Mouse (Mus musculus): ENCODE measurements at regions not wholly inside any gene's neighbourhood (a gene's known extent, or its start where the extent isn't known, plus 50 kb on each side); places are given as distances from the start of the nearest gene placed in this dataset.

DNA sequence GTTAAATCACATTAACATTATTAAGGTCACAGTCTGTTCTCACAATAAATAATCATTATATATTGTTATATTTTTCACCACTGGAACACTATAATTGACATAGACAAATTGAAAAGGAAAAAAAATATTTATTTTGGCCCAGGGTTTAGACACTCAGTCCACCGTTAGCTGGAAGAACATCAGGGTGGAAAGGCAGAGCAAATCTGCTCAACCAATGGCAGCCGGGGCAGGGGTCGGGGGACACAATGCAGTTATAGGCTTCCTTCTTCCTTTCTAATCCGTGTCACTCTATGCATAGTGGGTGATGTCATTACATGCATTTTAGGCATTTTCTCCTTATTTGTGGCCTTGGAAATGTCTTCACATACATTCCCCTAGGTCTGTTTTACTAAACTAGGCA lies 552.8 kb upstream of the Tenm3 start:
- DNase-seq = no peak

DNA sequence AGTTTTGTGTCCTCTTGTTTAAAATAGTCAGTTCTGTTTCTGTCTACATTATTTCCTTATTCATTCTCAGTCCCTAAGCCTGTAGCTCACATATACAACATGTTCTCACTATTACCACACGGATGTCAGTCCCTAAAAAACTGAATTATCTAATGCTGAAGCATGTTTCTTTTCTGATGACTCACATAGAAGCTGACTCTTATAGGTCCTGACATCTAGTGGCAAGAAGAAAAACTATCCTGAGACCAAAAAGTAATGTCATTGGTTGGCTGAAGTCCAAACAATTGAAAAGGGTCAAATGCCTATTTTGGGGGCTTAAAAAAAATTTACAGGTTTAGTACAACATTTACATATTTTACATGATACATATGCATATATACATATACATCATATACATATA lies 551.3 kb upstream of the Tenm3 start:
- no peak for DNase-seq

GRCm38 (mm10) chr8:49389525-49389924 lies 545.8 kb upstream of the Tenm3 start:
- DNase-seq = no peak

DNA sequence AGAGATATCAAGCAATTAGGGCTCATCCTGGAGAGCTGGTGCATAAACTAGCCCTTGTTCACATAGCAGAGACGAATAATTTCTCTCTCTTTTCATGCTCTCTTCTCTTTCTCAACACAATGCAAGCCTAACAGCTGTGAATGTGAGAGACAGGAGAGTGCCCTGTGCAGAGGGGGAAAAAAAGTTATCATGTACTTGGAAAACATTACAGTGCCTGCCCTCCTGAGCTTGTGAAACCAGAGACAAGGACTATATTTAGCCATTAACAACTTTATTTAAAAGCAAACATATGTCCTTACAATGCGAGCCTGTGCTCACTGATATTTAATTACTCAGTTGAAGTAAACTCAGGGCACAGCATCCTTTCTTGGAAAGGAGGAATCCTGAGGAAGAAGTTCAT lies 543.8 kb upstream of the Tenm3 start:
- no peak for DNase-seq

DNA sequence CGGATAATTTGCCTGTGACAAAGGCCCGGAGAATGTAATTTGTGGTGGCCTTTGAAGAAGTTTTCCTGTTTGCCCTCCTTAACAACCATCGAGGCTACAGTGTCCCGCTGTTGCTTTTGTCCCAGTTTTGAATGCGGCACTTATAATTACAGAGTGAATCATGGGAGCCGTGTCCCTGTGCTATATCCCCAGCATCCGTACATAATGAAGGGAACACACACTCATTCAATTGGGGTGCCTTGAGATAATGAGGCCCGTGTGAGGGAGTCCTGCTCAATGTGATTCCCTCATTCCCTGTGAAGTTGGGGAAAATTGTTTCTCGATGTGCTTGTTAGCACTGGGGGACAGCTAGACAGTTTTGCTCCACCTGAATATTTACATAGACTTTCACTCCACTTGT lies 528.9 kb upstream of the Tenm3 start:
- no peak for DNase-seq

DNA sequence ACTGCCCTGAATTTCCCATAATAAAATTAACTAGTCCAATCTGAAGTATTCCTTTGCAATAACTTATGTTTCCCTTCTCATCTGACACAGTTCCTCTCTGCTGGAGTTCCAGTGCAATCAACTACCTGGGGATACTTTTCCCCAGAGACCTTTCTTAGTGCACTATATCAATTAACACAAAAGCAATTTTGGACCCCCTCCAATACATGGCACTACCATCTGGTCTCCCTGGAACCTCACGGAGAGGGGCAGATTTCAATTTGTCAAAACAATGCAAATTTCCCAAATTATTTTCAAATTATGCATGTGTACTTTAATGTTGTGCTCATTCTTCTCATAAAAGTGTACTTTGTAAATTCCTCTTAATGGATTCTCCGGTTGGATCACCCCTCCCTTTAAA lies 518.9 kb upstream of the Tenm3 start:
- no peak for DNase-seq

- no peak for DNase-seq
Observed at GRCm38 (mm10) chr8:49361443-49361842, 517.7 kb upstream of the Tenm3 start.

DNA sequence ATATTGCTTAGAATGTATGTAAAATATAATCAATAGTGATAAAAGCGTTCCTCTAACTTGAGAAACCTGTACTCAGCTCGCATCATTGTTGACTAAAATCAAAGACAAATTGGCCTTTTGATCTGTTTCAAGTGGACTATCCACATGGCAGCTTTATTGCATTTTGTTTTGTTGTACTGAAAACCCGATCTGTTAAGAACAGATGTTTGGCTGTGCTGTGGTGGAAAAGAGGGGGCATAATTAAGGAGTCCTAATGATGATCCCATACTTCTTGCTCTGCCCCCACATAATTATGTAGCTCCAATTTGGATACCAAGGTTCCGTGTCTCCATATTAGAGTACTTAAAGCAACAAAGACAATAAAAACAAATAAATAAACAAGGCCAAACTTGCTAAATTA lies 516.4 kb upstream of the Tenm3 start:
- no peak for DNase-seq

DNA sequence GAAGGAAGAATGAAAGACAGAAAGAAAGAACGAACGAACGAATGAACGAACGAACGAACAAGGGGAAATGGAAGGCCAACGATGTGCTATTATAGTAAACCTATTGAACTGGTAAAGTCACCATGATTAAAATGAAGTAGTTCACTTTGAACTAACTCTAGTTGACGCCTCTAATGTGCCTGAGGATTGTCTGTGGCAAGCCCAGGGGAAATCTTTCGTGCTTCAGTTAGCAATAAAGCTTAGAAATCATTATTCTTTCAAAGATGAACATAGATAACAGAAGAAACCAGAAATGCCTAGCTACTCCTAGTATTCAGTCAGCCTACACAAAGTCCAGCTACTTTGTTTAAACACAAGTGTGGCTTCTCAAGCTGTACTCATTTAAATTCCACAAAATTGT lies 515.9 kb upstream of the Tenm3 start:
- DNase-seq = no peak

DNA sequence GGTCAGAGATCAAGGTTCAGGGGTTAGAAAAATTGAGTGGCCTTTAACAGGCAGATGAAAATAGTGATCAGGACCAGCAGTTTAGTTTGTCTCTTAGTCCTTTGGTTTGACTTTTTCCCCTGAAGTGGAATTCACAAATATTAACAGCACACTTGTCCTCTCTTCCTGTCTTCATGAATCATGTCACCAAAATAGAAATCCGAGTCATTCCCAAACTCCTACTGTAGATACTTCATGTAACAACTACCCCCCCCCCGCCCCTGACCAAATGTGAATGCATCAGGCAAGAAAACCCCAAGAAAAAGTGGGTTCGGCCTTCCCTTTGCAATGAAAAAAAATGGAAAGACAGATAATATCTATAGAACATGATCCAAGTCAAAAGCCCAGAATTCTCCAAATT lies 504.9 kb upstream of the Tenm3 start:
- DNase-seq = no peak

DNA sequence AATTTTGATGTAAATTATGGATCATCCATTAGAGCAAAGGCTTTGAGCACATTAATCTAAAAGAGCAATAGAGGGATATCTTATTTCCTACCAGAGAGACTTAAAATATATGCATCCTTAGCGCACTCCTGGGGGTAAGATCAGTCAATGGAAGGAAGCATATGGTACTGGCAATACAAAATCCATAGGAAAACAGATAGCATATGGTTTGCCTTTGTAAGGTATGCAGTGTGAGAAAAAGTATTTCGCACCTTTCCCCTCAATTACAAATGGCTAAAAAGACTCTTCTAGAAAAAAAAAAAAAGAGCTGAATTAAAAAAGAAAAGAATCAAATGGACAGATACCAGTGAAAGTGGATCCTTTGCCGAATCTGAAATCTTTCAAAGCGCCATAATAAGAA lies 495.0 kb upstream of the Tenm3 start:
- no peak for DNase-seq

DNA sequence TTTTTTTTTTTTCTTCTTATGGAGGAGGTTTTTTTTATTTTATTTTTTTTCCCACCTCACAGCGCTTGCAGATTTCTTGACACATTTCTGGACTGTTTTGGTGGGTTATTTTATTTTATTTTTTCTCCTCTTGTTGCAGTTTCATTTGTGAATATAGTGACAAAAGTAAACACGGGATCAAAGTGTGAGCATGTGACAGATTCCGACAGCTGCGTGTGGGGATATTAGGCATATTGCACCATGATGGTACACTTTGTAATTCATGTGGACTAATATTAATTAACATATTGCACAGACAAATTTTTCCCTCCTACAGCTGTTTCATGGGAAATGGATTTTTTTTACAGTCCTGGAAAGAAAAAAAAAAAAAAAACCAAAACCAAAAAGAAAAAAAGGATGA lies 483.2 kb upstream of the Tenm3 start:
- DNase-seq = no peak

- DNase-seq = no peak
Observed at GRCm38 (mm10) chr8:49321404-49321803, 477.7 kb upstream of the Tenm3 start.

- DNase-seq = no peak
Observed at GRCm38 (mm10) chr8:49313483-49314278, 469.9 kb upstream of the Tenm3 start.

GRCm38 (mm10) chr8:49312816-49313215 lies 469.1 kb upstream of the Tenm3 start:
- no peak for DNase-seq

- no peak for DNase-seq
Observed at GRCm38 (mm10) chr8:49282401-49282800, 438.6 kb upstream of the Tenm3 start.

DNA sequence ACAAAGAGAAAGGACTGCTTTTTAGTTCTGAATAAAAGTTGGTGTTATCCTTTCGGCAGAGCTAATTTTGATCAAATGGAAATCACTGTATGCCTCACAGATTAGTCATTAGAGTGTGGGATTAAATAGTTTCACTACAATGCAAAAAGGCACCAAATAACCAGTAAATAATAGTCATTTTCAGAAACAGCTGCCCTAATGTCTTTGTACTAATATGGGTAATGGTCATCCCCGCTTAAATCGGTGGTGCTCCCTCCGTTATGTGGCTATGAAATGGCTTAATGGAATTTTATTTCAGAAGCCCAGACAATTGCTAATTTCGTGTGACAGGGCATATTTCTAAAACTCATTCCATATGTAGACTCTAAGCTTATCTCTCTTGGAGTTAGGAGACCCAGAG lies 437.5 kb upstream of the Tenm3 start:
- no peak for DNase-seq

DNA sequence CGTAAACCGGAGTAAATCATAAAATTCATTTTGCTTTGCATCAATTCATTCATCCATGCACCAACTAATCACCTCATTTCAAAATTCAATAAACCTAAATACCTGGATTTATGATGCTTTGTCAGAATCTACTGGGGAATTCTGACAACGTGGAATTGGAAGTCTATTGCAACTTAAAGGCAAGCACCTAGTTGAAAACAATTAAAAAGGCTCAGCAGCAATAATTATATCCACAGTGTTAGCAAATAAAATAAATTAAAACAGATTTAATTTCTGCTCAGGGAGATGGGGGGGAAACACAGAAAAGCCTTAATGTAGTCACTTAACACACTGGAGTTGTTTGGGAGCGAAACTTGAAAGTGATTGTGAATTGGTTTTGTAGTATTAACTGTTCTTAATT lies 430.3 kb upstream of the Tenm3 start:
- DNase-seq = no peak

DNA sequence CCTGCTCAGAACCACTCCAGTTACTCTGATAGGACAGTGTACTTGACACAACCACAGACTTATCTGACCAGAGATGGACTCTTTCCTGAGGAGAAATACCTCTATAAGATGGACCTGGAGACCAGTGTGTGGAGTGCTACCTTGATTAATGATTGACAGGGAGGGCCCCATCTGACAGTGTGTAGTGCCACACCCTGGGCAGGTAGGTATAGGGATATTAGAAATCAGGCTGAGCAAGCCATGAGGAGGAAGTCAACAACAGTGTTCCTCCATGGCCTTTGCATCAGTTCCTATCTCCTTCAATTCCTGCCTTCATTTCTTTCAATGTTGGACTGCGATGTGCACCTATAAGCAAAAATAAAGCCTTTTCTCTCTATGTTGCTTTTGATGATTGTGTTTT lies 429.4 kb upstream of the Tenm3 start:
- no peak for DNase-seq

DNA sequence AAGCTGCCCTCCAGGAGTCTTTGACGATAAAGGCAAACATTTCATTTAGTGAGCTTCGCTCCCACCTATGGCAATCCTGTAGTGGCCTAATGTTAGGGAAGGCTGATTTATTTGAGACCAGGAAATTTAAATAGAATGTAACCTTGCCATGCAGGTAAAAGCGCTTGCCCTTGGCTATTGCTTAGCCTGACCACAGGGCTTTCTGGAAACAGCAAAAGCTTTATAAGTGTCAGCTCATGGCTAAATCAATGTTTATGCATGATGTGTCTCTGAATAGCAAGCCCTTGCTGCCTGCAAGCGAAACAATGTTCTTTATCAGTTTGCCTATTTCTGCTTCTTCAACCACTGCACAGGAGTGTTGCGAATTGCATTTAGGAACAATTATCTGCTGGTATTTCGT lies 419.7 kb upstream of the Tenm3 start:
- no peak for DNase-seq

DNA sequence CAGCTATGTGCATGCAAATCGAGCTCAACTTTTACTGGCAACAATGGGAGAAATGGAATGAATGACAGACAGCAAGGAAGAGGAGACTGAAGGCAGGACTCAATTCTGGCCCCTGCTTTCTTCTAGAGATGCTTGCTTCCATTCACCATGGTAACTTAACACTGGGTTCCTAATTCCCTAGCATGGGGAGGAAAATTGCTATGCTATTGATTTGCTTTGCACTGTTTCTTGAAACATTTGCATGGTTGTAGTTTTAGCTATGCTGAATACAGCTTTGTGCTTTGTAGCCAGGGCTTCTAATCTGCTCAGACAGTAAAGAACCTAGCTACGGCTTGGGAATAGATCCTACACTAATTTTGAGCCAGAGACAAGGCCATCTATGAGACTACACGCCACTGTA lies 419.0 kb upstream of the Tenm3 start:
- no peak for DNase-seq

- no peak for DNase-seq
Observed at GRCm38 (mm10) chr8:49255954-49256353, 412.2 kb upstream of the Tenm3 start.

- no peak for DNase-seq
Observed at GRCm38 (mm10) chr8:49254311-49254828, 410.6 kb upstream of the Tenm3 start.

DNA sequence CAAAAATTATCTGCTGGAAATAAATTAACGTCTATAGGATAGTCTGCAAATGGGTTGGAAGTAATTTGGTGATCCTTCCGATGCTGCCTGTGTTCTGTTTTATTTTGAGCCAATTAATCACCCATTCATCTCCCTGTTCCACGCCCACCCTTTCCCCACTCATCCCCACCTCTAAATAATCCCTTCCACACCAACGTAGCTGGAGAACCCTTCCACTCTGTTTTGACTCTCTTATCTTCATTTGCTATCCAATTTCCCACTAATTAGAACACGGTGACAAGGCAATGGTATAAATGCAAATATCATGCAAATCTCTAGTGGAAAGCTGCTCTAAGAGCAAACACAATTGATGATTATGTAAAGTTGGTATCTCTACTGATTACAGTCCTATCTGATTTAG lies 399.3 kb upstream of the Tenm3 start:
- DNase-seq = no peak

GRCm38 (mm10) chr8:49236822-49237071 lies 393.0 kb upstream of the Tenm3 start:
- no peak for DNase-seq

All from gastrocnemius, postnatal 10 days (tissue).